Mouse (Mus musculus): Measurements from ENCODE around the gene 1700010B08Rik. TPM values are rescaled to one million over a fixed set of nuclear protein-coding genes. Genes with fewer than 3 reads are reported as not detected.
"Not testable (repeated sequence)": the region's sequence is repeated elsewhere in the genome, so short reads cannot be mapped to it uniquely, and the experiment has no call there.

The 1700010B08Rik gene
- not detected for total RNA-seq (2021)
- long read RNA-seq, experiment 1: 0 reads
- long read RNA-seq, experiment 2: 0 reads

GRCm38 (mm10) chr2:173719115-173719514 is at the start of gene 1700010B08Rik:
Gene 1700010B08Rik, plus strand, starts transcription at chr2:173719415.
- DNase-seq (ENCODE audit: low spot score in 2 of 2): not testable (repeated sequence)

GRCm38 (mm10) chr2:173672328-173672896 is 46.8 kb upstream of the 1700010B08Rik start:
- DNase-seq (ENCODE audit: low spot score in 2 of 2): no peak

GRCm38 (mm10) chr2:173673469-173673868 is 45.7 kb upstream of the 1700010B08Rik start:
- DNase-seq (ENCODE audit: low spot score in 2 of 2): no peak

GRCm38 (mm10) chr2:173678593-173678992 is 40.6 kb upstream of the 1700010B08Rik start:
- no peak for DNase-seq (ENCODE audit: low spot score in 2 of 2)

- no peak for DNase-seq (ENCODE audit: low spot score in 2 of 2)
Measured at GRCm38 (mm10) chr2:173679217-173679616, 40.0 kb upstream of the 1700010B08Rik start.

- no peak for DNase-seq (ENCODE audit: low spot score in 2 of 2)
Measured at GRCm38 (mm10) chr2:173680153-173680552, 39.1 kb upstream of the 1700010B08Rik start.

- no peak for DNase-seq (ENCODE audit: low spot score in 2 of 2)
Measured at GRCm38 (mm10) chr2:173682773-173683172, 36.4 kb upstream of the 1700010B08Rik start.

GRCm38 (mm10) chr2:173685781-173686361 is 33.3 kb upstream of the 1700010B08Rik start:
- no peak for DNase-seq (ENCODE audit: low spot score in 2 of 2)

GRCm38 (mm10) chr2:173687363-173687762 is 31.9 kb upstream of the 1700010B08Rik start:
- DNase-seq (ENCODE audit: low spot score in 2 of 2): no peak

GRCm38 (mm10) chr2:173689835-173690234 is 29.4 kb upstream of the 1700010B08Rik start:
- DNase-seq (ENCODE audit: low spot score in 2 of 2): no peak

- DNase-seq (ENCODE audit: low spot score in 2 of 2): no peak
Measured at GRCm38 (mm10) chr2:173691748-173692147, 27.5 kb upstream of the 1700010B08Rik start.

- DNase-seq (ENCODE audit: low spot score in 2 of 2): no peak
Measured at GRCm38 (mm10) chr2:173692693-173693092, 26.5 kb upstream of the 1700010B08Rik start.

GRCm38 (mm10) chr2:173698850-173699249 is 20.4 kb upstream of the 1700010B08Rik start:
- DNase-seq (ENCODE audit: low spot score in 2 of 2): no peak

- no peak for DNase-seq (ENCODE audit: low spot score in 2 of 2)
Measured at GRCm38 (mm10) chr2:173702096-173702866, 16.9 kb upstream of the 1700010B08Rik start.

- no peak for DNase-seq (ENCODE audit: low spot score in 2 of 2)
Measured at GRCm38 (mm10) chr2:173702867-173703237, 16.4 kb upstream of the 1700010B08Rik start.

- DNase-seq (ENCODE audit: low spot score in 2 of 2): no peak
Measured at GRCm38 (mm10) chr2:173705827-173706551, 13.2 kb upstream of the 1700010B08Rik start.

- not testable (repeated sequence) for DNase-seq (ENCODE audit: low spot score in 2 of 2)
Measured at GRCm38 (mm10) chr2:173707626-173708025, 11.6 kb upstream of the 1700010B08Rik start.

GRCm38 (mm10) chr2:173710193-173710592 is 9.0 kb upstream of the 1700010B08Rik start:
- no peak for DNase-seq (ENCODE audit: low spot score in 2 of 2)

GRCm38 (mm10) chr2:173712656-173713055 is 6.6 kb upstream of the 1700010B08Rik start:
- DNase-seq (ENCODE audit: low spot score in 2 of 2): no peak

GRCm38 (mm10) chr2:173713241-173713640 is 6.0 kb upstream of the 1700010B08Rik start:
- no peak for DNase-seq (ENCODE audit: low spot score in 2 of 2)

GRCm38 (mm10) chr2:173714620-173715218 is 4.5 kb upstream of the 1700010B08Rik start:
- DNase-seq (ENCODE audit: low spot score in 2 of 2): no peak

Measured in layer of hippocampus, postnatal 14 days (tissue).